Mouse (Mus musculus) embryonic facial prominence, embryonic 10.5 days (tissue): Measurements from ENCODE around the gene Tmem41a. TPM values are rescaled to one million over a fixed set of nuclear protein-coding genes. Genes with fewer than 3 reads are reported as not detected.

ENCODE experiments used
- DNase-seq: peaks from one replicate; pipeline ENCODE4 v3.0.0-alpha.2; 2017; ENCODE audit warnings: low spot score
- H3K27ac ChIP-seq: fragments of 300-500 bp; sonication (generic); replicated peaks from 2 replicates; pipeline ENCODE4 v1.5.1; 2016; ENCODE audit warnings: mild to moderate bottlenecking
- H3K27me3 ChIP-seq: fragments of 300-500 bp; sonication (generic); replicated peaks from 2 replicates; pipeline ENCODE4 v1.6.1; 2016; ENCODE audit warnings: low read depth, mild to moderate bottlenecking; ENCODE audit not compliant: poor library complexity, severe bottlenecking
- H3K36me3 ChIP-seq: fragments of 300-500 bp; sonication (generic); replicated peaks from 2 replicates; pipeline ENCODE4 v1.6.1; 2016; ENCODE audit warnings: mild to moderate bottlenecking, moderate library complexity
- H3K4me1 ChIP-seq: fragments of 300-500 bp; sonication (generic); 2 replicates; pipeline ENCODE4 v1.6.1; 2016
- H3K4me3 ChIP-seq: fragments of 300-500 bp; sonication (generic); 2 replicates; pipeline ENCODE4 v1.5.1; 2016; ENCODE audit warnings: mild to moderate bottlenecking, moderate library complexity
- H3K9me3 ChIP-seq: fragments of 300-500 bp; sonication (generic); 2 replicates; pipeline ENCODE4 v1.6.1; 2016; ENCODE audit warnings: mild to moderate bottlenecking
- WGBS: fragments of 180-500 bp; shearing (Covaris S2); methylation state at CpG from one replicate; pipeline ENCODE4 v1.1.7; 2016; 5-methylcytosine and 5-hydroxymethylcytosine counted together
- polyA plus RNA-seq: library from polyadenylated mRNA; unstranded; fragments of >200 nt; fragmentation: Nextera tagmentation; extraction: Ambion mirVana; gene quantifications from 2 replicates; pipeline ENCODE4 v1.2.1, GENCODE M21; 2016

The Tmem41a gene
- polyA plus RNA-seq, 1 experiment from 2014 or later, result 42.7 TPM

GRCm38 (mm10) chr16:21887601-21888000 lies 59.8 kb downstream of the Tmem41a start:
- Histone ChIP-seq H3K9me3 (no peaks in the 10 kb centered on the region), H3K27me3 (no peaks in the 10 kb centered on the region), H3K4me1 (peaks cover 6% of the 10 kb centered on the region; the same call in 1 of the 2 replicates), H3K36me3 (peaks cover 10% of the 10 kb centered on the region), H3K27ac (no peak overlapping the region), H3K4me3 (no peak overlapping the region)
- 91% methylated on average over 2 of the region's 2 CpGs for WGBS
- no peak for DNase-seq

Other genes starting within 250 kb of the Tmem41a start
- 1.8 and 2.1 TPM in 2 replicates for gene Ehhadh, start 159.7 kb downstream of the Tmem41a start, polyA plus RNA-seq
- 1.9 and 2.1 TPM in 2 replicates for gene Map3k13, start 153.2 kb downstream of the Tmem41a start, polyA plus RNA-seq
- 0.20 and 0.52 TPM in 2 replicates for gene Liph, start 48.1 kb upstream of the Tmem41a start, polyA plus RNA-seq
- gene Senp2, start 61.9 kb upstream of the Tmem41a start, polyA plus RNA-seq, result 69.1 and 69.8 TPM in 2 replicates
- gene Igf2bp2, start 215.7 kb upstream of the Tmem41a start, polyA plus RNA-seq, result 174 and 198 TPM in 2 replicates